Mouse (Mus musculus): ENCODE measurements around the gene Msh5. TPM values are rescaled to one million over a fixed set of nuclear protein-coding genes. Genes with fewer than 3 reads are reported as not detected.

Msh5 gene
- polyA plus RNA-seq, 1 experiment, result 10.9 TPM

- no peaks in the 10 kb centered on the region for H3K27me3 ChIP-seq (replicated peaks)
- H3K4me3 ChIP-seq (replicated peaks), result peak overlapping the region; percentile 97
- H3K4me1 ChIP-seq, result peaks cover 71% of the 10 kb centered on the region
- TF ChIP-seq FLI1 (IDR thresholded peaks at IDR 0.05; ENCODE audit: low read length) (no peak), GATA1 (IDR thresholded peaks at IDR 0.05; ENCODE audit: borderline replicate concordance, low read length) (no peak)
- peaks cover 37% of the 10 kb centered on the region for H3K36me3 ChIP-seq (replicated peaks; ENCODE audit: low read length)
- no peaks in the 10 kb centered on the region for H3K9me3 ChIP-seq
Measured at GRCm38 (mm10) chr17:35050126-35050750, 3.7 kb upstream of the Msh5 start.

DNA sequence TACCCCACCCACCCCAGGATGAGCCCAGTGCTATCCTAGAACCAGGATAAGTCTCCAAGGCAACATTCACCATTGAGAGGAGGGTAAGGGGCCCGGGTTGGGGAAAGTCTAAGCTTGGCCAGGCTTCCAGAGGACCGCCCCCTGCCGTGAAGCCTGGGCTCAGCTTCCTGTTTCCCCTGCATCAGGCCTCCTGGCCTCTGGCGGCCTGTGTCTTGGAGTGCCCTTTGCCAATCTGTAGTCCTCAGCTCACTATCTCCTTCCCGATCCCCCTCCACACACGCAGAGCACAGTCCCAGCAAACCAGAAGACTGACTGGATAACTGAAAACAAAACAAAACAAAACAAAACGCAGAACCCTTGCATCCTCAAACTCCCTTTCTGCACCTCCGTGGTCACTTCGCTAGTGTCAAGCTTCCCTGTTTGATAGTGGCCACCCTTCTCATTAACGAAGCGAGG lies 3.0 kb upstream of the Msh5 start, which contains the start of gene Clic1:
Clic1 (plus strand) TSS at position 406 of the 456 bp plus-strand sequence.
- Histone ChIP-seq H3K27me3 (replicated peaks) (no peaks in the 10 kb centered on the region), H3K36me3 (replicated peaks; ENCODE audit: low read length) (peaks cover 32% of the 10 kb centered on the region), H3K4me1 (peaks cover 73% of the 10 kb centered on the region), H3K9me3 (no peaks in the 10 kb centered on the region), H3K4me3 (replicated peaks) (peak within 1 kb of the TSS; percentile 97)
- TF ChIP-seq GATA1 (IDR thresholded peaks at IDR 0.05; ENCODE audit: borderline replicate concordance, low read length) (no peak), FLI1 (IDR thresholded peaks at IDR 0.05; ENCODE audit: low read length) (no peak)

- H3K4me3 ChIP-seq (replicated peaks), result peak overlapping the region; percentile 97
- H3K9me3 ChIP-seq, result no peaks in the 10 kb centered on the region
- no peaks in the 10 kb centered on the region for H3K27me3 ChIP-seq (replicated peaks)
- H3K4me1 ChIP-seq, result peaks cover 73% of the 10 kb centered on the region
- TF ChIP-seq FLI1 (IDR thresholded peaks at IDR 0.05; ENCODE audit: low read length) (no peak), GATA1 (IDR thresholded peaks at IDR 0.05; ENCODE audit: borderline replicate concordance, low read length) (no peak)
- peaks cover 27% of the 10 kb centered on the region for H3K36me3 ChIP-seq (replicated peaks; ENCODE audit: low read length)
Measured at GRCm38 (mm10) chr17:35048932-35049440, 2.4 kb upstream of the Msh5 start.

GRCm38 (mm10) chr17:35048149-35048931 lies 1.8 kb upstream of the Msh5 start:
- Histone ChIP-seq H3K4me1 (peaks cover 74% of the 10 kb centered on the region), H3K9me3 (no peaks in the 10 kb centered on the region), H3K4me3 (replicated peaks) (peak overlapping the region; percentile 97), H3K36me3 (replicated peaks; ENCODE audit: low read length) (peaks cover 21% of the 10 kb centered on the region), H3K27me3 (replicated peaks) (no peaks in the 10 kb centered on the region)
- no peak for TF ChIP-seq FLI1 (IDR thresholded peaks at IDR 0.05; ENCODE audit: low read length)
- no peak for TF ChIP-seq GATA1 (IDR thresholded peaks at IDR 0.05; ENCODE audit: borderline replicate concordance, low read length)

DNA sequence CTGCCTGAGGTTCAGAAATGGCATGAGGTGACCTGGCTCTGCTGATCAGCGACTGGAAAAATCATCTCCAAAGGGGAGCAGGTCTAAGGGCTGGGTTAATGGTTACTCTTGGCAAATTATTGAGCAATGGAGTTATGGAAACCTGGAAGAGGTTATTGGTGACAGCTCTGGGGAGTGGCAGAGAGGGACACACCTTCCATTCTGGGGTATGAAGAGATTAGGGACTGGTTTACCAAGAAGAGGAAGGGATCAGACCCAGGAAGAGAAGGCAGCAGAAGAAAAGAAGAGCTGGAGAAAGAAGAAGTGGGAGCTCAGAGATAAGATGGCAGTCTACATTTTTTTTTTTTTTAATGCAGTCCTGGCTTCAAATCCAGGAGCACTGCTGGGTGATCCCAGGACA lies 1.1 kb upstream of the Msh5 start:
- H3K36me3 ChIP-seq (replicated peaks; ENCODE audit: low read length), result peaks cover 14% of the 10 kb centered on the region
- H3K4me3 ChIP-seq (replicated peaks), result peak overlapping the region; percentile 93
- peaks cover 72% of the 10 kb centered on the region for H3K4me1 ChIP-seq
- H3K27me3 ChIP-seq (replicated peaks), result no peaks in the 10 kb centered on the region
- TF ChIP-seq FLI1 (IDR thresholded peaks at IDR 0.05; ENCODE audit: low read length), result no peak
- TF ChIP-seq GATA1 (IDR thresholded peaks at IDR 0.05; ENCODE audit: borderline replicate concordance, low read length), result no peak
- no peaks in the 10 kb centered on the region for H3K9me3 ChIP-seq

DNA sequence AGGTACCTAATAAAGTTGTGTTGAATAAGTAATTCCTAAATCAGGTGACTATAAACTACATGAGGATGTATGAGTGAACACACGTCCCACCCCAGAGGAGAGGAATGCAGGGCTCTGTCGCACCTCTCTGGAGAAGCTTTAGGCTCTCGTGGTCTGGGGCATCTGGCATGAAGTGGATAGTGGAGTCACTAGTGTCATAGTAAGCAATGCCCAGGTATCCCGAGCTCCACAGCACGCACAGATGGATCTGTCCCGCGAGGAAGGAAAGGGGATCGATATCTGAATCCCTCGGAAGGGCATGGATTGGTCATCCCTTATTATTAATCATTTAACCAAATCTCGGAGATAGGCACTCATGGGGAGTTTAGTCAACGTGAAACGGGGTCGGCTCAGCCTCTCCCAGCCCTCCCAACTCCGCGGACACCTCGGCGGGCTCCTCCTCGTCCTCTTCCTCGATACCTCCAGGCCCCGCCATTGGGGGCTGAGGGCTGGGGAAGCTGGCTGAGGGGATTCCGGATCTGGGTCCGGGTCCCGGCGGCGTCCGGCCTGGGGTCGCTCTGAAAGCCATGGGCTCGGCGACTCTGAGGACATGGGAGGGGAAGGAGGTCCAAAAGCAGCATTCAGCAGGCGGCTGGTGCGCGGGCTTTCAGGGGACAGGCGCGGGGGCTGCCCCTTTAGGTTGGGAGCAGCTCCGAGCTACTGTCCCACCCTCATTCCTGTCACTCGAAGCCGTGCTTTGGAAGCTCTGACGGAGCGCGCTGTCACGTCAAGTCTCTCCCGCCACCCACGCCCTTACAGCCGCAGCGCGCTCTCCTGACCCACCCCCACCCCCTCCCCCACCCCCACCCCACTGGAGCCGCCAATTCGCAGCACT lies 501 bp downstream of the Msh5 start:
- TF ChIP-seq GATA1 (IDR thresholded peaks at IDR 0.05; ENCODE audit: borderline replicate concordance, low read length) (no peak), FLI1 (IDR thresholded peaks at IDR 0.05; ENCODE audit: low read length) (no peak)
- no peaks in the 10 kb centered on the region for H3K27me3 ChIP-seq (replicated peaks)
- H3K4me3 ChIP-seq (replicated peaks), result peak overlapping the region; percentile 93
- peaks cover 74% of the 10 kb centered on the region for H3K4me1 ChIP-seq
- H3K36me3 ChIP-seq (replicated peaks; ENCODE audit: low read length), result peaks cover 7% of the 10 kb centered on the region
- no peaks in the 10 kb centered on the region for H3K9me3 ChIP-seq

DNA sequence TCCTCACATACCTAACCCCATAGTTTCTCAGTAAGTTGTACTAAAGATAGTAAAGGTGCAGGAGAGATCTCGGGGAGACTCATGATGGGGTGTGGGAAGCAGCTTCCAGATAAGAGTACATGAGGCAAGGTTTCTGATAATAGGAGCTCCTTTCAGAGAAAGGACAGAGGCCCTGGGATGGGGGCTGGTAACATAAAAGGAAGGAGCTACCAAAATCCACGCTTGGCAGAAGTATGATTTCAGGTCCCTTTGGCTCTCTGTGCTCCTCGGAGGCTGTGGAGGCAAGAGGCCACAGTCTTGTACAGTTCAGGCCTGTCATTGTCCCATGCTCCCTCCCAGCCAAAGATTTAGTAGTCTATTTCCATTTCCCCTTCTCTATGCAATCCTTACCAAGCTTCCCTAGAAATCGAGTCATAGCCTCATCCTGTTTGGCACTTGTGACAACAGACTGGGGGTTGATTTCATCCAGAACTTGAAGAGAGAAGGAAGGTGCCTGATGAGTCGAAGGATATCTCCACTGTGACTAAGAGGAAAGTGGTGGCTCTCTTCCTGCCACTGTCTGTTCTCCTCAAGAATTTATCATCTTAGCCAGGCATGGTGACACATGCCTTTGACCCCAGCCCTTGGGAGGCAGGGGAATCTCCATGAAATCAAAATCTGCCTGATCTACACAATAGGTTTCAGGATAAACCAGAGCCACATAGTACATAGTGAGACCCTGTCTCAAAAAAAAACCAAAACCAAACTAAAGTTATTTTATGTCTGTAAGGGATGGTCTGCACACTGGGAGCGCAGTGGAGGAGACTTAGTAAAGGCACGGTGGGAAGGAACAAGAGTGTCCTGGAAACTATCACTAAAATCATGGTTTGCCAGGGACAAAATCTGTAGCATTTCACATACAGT lies 1.4 kb downstream of the Msh5 start:
- peaks cover 77% of the 10 kb centered on the region for H3K4me1 ChIP-seq
- no peaks in the 10 kb centered on the region for H3K27me3 ChIP-seq (replicated peaks)
- H3K36me3 ChIP-seq (replicated peaks; ENCODE audit: low read length), result peaks cover 10% of the 10 kb centered on the region
- H3K9me3 ChIP-seq, result no peaks in the 10 kb centered on the region
- peak overlapping the region; percentile 93 for H3K4me3 ChIP-seq (replicated peaks)
- no peak for TF ChIP-seq FLI1 (IDR thresholded peaks at IDR 0.05; ENCODE audit: low read length)
- TF ChIP-seq GATA1 (IDR thresholded peaks at IDR 0.05; ENCODE audit: borderline replicate concordance, low read length), result no peak

- H3K4me3 ChIP-seq (replicated peaks), result no peak overlapping the region
Measured at GRCm38 (mm10) chr17:35043794-35044193, 2.8 kb downstream of the Msh5 start.

More at GRCm38 (mm10) chr17:35043794-35044193, 2.8 kb downstream of the Msh5 start:
- peaks cover 83% of the 10 kb centered on the region for H3K4me1 ChIP-seq
- TF ChIP-seq GATA1 (IDR thresholded peaks at IDR 0.05; ENCODE audit: borderline replicate concordance, low read length), result no peak
- TF ChIP-seq FLI1 (IDR thresholded peaks at IDR 0.05; ENCODE audit: low read length), result no peak
- H3K9me3 ChIP-seq, result no peaks in the 10 kb centered on the region
- peaks cover 12% of the 10 kb centered on the region for H3K36me3 ChIP-seq (replicated peaks; ENCODE audit: low read length)
- H3K27me3 ChIP-seq (replicated peaks), result no peaks in the 10 kb centered on the region

All from megakaryocyte, embryonic 14.5 days (primary cell).